In genomic region chr11:80821794-80822193, GRCm38 (mm10) we compare ENCODE assay signal across 18 mouse cellular contexts. TPM values are rescaled to one million over a fixed set of nuclear protein-coding genes. Genes with fewer than 3 reads are reported as not detected.
A peak's percentile ranks its signal among the peaks of the same experiment; 100 is the strongest.
DNase-seq lines count a peak whose midpoint lies in the region; ATAC-seq and TF ChIP-seq lines count a peak whose summit lies in the region.
"Had no signal": no experiment of that assay in that cellular context is flagged by ENCODE, and none has a peak within 500 bp of the region (broad histone marks: within the 10 kb centered on the region; RNA-seq: fewer than 3 reads in every experiment).

No protein-coding gene starts in this region.

- peak; percentile 58 for TF ChIP-seq CTCF in lung, postnatal 0 days (IDR thresholded peaks at IDR 0.05)
- peak; percentile 5; the same call in 1 of the 2 replicates for TF ChIP-seq CTCF in brain, embryonic 14.5 days (IDR thresholded peaks at IDR 0.05; ENCODE audit: borderline replicate concordance, extremely low read depth, insufficient read depth, insufficient read length)
- TF ChIP-seq CTCF in liver, postnatal 0 days (IDR thresholded peaks at IDR 0.05; ENCODE audit: low read depth) = peak; percentile 38

- peaks cover 26% of the 10 kb centered on the region for H3K4me1 ChIP-seq in heart, embryonic 15.5 days (replicated peaks)
- no peaks in the 10 kb centered on the region for H3K4me1 ChIP-seq in lung, postnatal 0 days (ENCODE audit: insufficient read depth, low read depth, low read length)
- peaks cover 9% of the 10 kb centered on the region for H3K4me1 ChIP-seq in liver, postnatal 0 days (ENCODE audit: insufficient read depth)

- H3K9me3 ChIP-seq in heart, embryonic 15.5 days (replicated peaks) = no peaks in the 10 kb centered on the region
- no peaks in the 10 kb centered on the region for H3K9me3 ChIP-seq in lung, postnatal 0 days (ENCODE audit: low read length)
- no peaks in the 10 kb centered on the region for H3K9me3 ChIP-seq in liver, postnatal 0 days (ENCODE audit: low read length)
- H3K9me3 ChIP-seq: embryonic facial prominence, embryonic 15.5 days; intestine, embryonic 15.5 days; limb, embryonic 10.5 days had no signal

- DNase-seq in heart, adult 9 months (ENCODE audit: low spot score in 2 of 2) = no peak
- DNase-seq in lung, postnatal 0 days (ENCODE audit: low spot score) = peak; percentile 12
- DNase-seq in lung, postnatal 36 days = no peak
- DNase-seq in brain, embryonic 14.5 days (ENCODE audit: low read depth) = no peak
- no peak for DNase-seq in liver, postnatal 0 days
- DNase-seq in thymus, postnatal 0 days (ENCODE audit: low spot score) = no peak
- no peak for DNase-seq in urinary bladder, postnatal 14 days (ENCODE audit: low spot score)
- DNase-seq: cerebellum, adult 11-12 months; thymus, postnatal 4 days had no signal

- no peak overlapping the region for H3K9ac ChIP-seq in heart, embryonic 15.5 days
- no peak overlapping the region for H3K9ac ChIP-seq in lung, postnatal 0 days (replicated peaks; ENCODE audit: low read depth)
- H3K9ac ChIP-seq in liver, postnatal 0 days (replicated peaks) = no peak overlapping the region
- H3K9ac ChIP-seq: embryonic facial prominence, embryonic 15.5 days; intestine, embryonic 15.5 days had no signal

- H3K36me3 ChIP-seq in heart, embryonic 15.5 days = peaks cover 6% of the 10 kb centered on the region; the same call in 1 of the 2 replicates
- no peaks in the 10 kb centered on the region for H3K36me3 ChIP-seq in lung, postnatal 0 days (ENCODE audit: insufficient read depth, low read length)
- H3K36me3 ChIP-seq in liver, postnatal 0 days (replicated peaks; ENCODE audit: insufficient read depth, low read length) = no peaks in the 10 kb centered on the region

- 75% methylated on average over 9 of the region's 9 CpGs for WGBS in heart, embryonic 15.5 days
- 58% methylated on average over 9 of the region's 9 CpGs for WGBS in lung, postnatal 0 days
- 69% methylated on average over 9 of the region's 9 CpGs for WGBS in liver, postnatal 0 days (ENCODE audit: insufficient replicate concordance)

- no peaks in the 10 kb centered on the region for H3K27me3 ChIP-seq in heart, embryonic 15.5 days
- no peaks in the 10 kb centered on the region for H3K27me3 ChIP-seq in lung, postnatal 0 days (replicated peaks; ENCODE audit: insufficient read depth, low read length)
- H3K27me3 ChIP-seq in liver, postnatal 0 days (ENCODE audit: insufficient read depth, low read length) = no peaks in the 10 kb centered on the region
- H3K27me3 ChIP-seq: embryonic facial prominence, embryonic 15.5 days; intestine, embryonic 15.5 days had no signal

- no peak for TF ChIP-seq EP300 in lung, postnatal 0 days (IDR thresholded peaks at IDR 0.05)
- TF ChIP-seq EP300 in liver, postnatal 0 days (IDR thresholded peaks at IDR 0.05; ENCODE audit: low read depth) = no peak

- no peak overlapping the region for H3K4me2 ChIP-seq in heart, embryonic 15.5 days
- 0 out of 2 replicates have a peak overlapping the region, but pooled peaks have one; percentile 11 for H3K4me2 ChIP-seq in lung, postnatal 0 days (replicated peaks; ENCODE audit: low read depth, low read length)
- no peak overlapping the region for H3K4me2 ChIP-seq in liver, postnatal 0 days (ENCODE audit: low read depth, low read length)
- H3K4me2 ChIP-seq: embryonic facial prominence, embryonic 15.5 days; intestine, embryonic 15.5 days had no signal

- no peak overlapping the region for H3K4me3 ChIP-seq in heart, embryonic 15.5 days
- H3K4me3 ChIP-seq in lung, postnatal 0 days (ENCODE audit: low read depth, low read length) = no peak overlapping the region
- no peak overlapping the region for H3K4me3 ChIP-seq in liver, postnatal 0 days (ENCODE audit: low read depth, low read length)
- H3K4me3 ChIP-seq: embryonic facial prominence, embryonic 15.5 days; intestine, embryonic 15.5 days; limb, embryonic 10.5 days had no signal

- TF ChIP-seq POLR2A in brain, embryonic 14.5 days (IDR thresholded peaks at IDR 0.05; ENCODE audit: borderline replicate concordance, extremely low read depth, insufficient read depth, insufficient read length, poor library complexity, severe bottlenecking) = no peak

- ATAC-seq in heart, embryonic 15.5 days (replicated peaks; ENCODE audit: insufficient number of reproducible peaks, insufficient read depth, low FRiP score, low read depth) = no peak
- no peak for ATAC-seq in lung, postnatal 0 days
- ATAC-seq in liver, postnatal 0 days = no peak
- ATAC-seq: CD4-positive, CD25-positive, alpha-beta regulatory T cell, adult 4 months; intestine, embryonic 15.5 days had no signal

- peak overlapping the region; percentile 13; the same call in 1 of the 2 replicates for H3K27ac ChIP-seq in heart, embryonic 15.5 days
- 0 out of 2 replicates have a peak overlapping the region, but pooled peaks have one; percentile 26 for H3K27ac ChIP-seq in lung, postnatal 0 days (ENCODE audit: low read length)
- peak overlapping the region; percentile 22; the same call in 1 of the 2 replicates for H3K27ac ChIP-seq in liver, postnatal 0 days (ENCODE audit: low read depth)
- H3K27ac ChIP-seq: embryonic facial prominence, embryonic 15.5 days had no signal

RNA-seq across cellular contexts. Expression of gene Tmem98, which starts 11.8 kb away (rescaled TPM):
- polyA plus RNA-seq in heart, embryonic 15.5 days (2015; fragmentation: Nextera tagmentation; extraction: Ambion mirVana) = 84.6 and 87.1 TPM in 2 replicates
- 72.1 and 82.0 TPM in 2 replicates for polyA plus RNA-seq in lung, postnatal 0 days (2015; fragmentation: Nextera tagmentation; extraction: Ambion mirVana)
- polyA plus RNA-seq in brain, embryonic 14.5 days (2012; rRNA removed) = 28.0 and 36.4 TPM in 2 replicates
- 19.7 and 21.5 TPM in 2 replicates for polyA plus RNA-seq in liver, postnatal 0 days (2015; fragmentation: Nextera tagmentation; extraction: Ambion mirVana)
- 6.5 and 7.2 TPM in 2 replicates for polyA plus RNA-seq in thymus, postnatal 0 days (2015; fragmentation: Nextera tagmentation; extraction: Ambion mirVana)
- polyA plus RNA-seq: CD4-positive, CD25-positive, alpha-beta regulatory T cell, adult 4 months had no signal

RNA-seq across cellular contexts. Expression of gene Spaca3, which starts 36.4 kb away (rescaled TPM):
- polyA plus RNA-seq in heart, embryonic 15.5 days (2015; fragmentation: Nextera tagmentation; extraction: Ambion mirVana) = not detected in 2 replicates
- not detected in 2 replicates for polyA plus RNA-seq in lung, postnatal 0 days (2015; fragmentation: Nextera tagmentation; extraction: Ambion mirVana)
- not detected in 2 replicates for polyA plus RNA-seq in brain, embryonic 14.5 days (2012; rRNA removed)
- polyA plus RNA-seq in liver, postnatal 0 days (2015; fragmentation: Nextera tagmentation; extraction: Ambion mirVana) = not detected in 2 replicates
- polyA plus RNA-seq in thymus, postnatal 0 days (2015; fragmentation: Nextera tagmentation; extraction: Ambion mirVana) = not detected in 2 replicates
- polyA plus RNA-seq: CD4-positive, CD25-positive, alpha-beta regulatory T cell, adult 4 months; embryonic facial prominence, embryonic 15.5 days; forebrain, embryonic 11.5 days; hindbrain, embryonic 11.5 days; intestine, embryonic 15.5 days; limb, embryonic 10.5 days; neural tube, embryonic 14.5 days; stomach, embryonic 14.5 days had no signal

RNA-seq across cellular contexts. Expression of gene Myo1d, which starts 42.0 kb away (rescaled TPM):
- 6.9 and 8.9 TPM in 2 replicates for polyA plus RNA-seq in heart, embryonic 15.5 days (2015; fragmentation: Nextera tagmentation; extraction: Ambion mirVana)
- 26.4 and 29.6 TPM in 2 replicates for polyA plus RNA-seq in lung, postnatal 0 days (2015; fragmentation: Nextera tagmentation; extraction: Ambion mirVana)
- polyA plus RNA-seq in brain, embryonic 14.5 days (2012; rRNA removed) = 1.5 and 2.2 TPM in 2 replicates
- polyA plus RNA-seq in liver, postnatal 0 days (2015; fragmentation: Nextera tagmentation; extraction: Ambion mirVana) = 4.5 and 4.6 TPM in 2 replicates
- 2.5 and 2.8 TPM in 2 replicates for polyA plus RNA-seq in thymus, postnatal 0 days (2015; fragmentation: Nextera tagmentation; extraction: Ambion mirVana)

Comparison
In these comparisons a context has a peak if more than half of its experiments do, and no peak if none do; other contexts are left out.
1. CTCF ChIP-seq: peak in every context shown above with its lines; median percentile 58 in lung, postnatal 0 days; 38 in liver, postnatal 0 days; 5 in brain, embryonic 14.5 days.